Mouse (Mus musculus) cerebellum, postnatal 10 days (tissue): ENCODE measurements around the gene Gm49776.
"Not testable (repeated sequence)": the region's sequence is repeated elsewhere in the genome, so short reads cannot be mapped to it uniquely, and the experiment has no call there.

ENCODE experiments used
- DNase-seq, 2 experiments: peaks; one replicate each; pipeline ENCODE4 v3.0.0; 2021; ENCODE audit warnings: mixed read lengths in 2 of 2

Gene Gm49776

DNA sequence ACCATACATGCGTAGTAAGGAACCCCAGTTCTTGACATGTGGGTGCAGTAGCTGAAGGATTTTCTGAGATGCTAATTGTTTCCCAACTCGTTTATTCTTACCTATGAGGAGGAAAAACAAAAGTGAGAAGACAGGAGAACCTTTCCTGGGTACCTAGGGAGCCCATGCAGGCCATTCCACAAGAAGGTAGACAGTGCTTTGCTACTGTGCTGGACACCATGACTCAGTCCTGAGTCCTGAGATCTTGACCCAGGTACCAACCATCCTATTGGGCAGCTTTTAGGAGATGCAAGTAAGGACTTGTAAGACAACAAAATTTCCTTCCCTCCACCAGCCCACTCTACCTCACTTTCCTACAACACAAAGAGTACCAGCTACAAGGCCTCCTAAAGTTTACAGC is at the start of gene Gm49776:
TSS of gene Gm49776 (minus strand) at position 101 of the 400 bp plus-strand sequence.
- no peak for DNase-seq

- not testable (repeated sequence) for DNase-seq
These were observed 31.5 kb upstream of the Gm49776 start for GRCm38 (mm10) chr16:18289614-18290013.

DNA sequence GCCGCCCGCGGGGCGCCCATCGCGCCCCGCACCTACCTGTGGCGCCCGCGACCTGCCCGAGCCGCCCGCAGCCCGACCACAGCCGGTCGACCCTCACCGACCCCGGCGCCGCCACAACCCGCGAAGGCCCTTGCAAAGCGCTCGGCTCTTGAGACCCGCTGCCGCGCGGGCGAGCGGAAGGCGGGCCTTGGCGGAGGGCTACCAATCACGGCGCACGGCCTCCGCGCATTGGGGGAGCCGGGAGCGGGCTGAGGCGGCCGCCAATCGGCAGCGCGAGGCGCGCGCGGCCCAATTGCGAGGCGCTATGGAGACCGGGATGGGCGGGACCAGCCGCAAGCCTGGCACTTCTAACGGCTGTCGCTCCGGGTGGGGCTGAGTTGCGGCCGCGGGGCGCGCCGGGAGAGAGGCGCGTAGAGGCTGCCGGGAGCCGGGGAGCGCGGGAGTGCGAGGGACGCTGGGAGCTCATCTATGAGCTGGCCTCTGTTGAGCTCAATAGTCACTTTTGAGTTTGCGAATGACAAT is 31.0 kb upstream of the Gm49776 start, which contains the start of gene Dgcr8:
TSS of gene Dgcr8 (minus strand) at position 180 of the 522 bp plus-strand sequence.
- peak; percentile 98 to 99 for DNase-seq

DNA sequence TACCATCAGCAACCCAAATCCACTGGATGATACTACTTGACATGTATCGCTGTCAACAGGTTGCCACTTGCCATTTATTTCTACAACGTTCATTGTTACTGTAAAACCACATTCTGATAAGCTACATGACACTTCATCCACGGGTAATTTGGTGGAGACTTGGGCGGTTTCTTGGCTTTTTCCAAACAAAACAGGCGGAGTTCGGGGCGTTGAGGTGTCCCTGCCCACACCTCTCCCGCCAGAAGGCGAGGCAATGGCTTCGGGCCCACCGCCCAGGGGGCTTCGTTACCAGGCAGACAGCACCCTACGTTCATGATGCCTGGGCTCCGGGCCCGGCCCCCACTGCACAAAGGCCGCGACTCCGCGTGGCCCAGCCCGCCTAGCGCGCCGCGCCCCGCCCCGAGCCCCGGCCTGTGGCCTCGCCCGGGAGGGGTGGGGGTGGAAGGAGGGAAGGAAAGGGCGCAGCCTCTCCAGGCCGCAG is 30.5 kb upstream of the Gm49776 start:
- DNase-seq: peak; percentile 81 to 82

DNA sequence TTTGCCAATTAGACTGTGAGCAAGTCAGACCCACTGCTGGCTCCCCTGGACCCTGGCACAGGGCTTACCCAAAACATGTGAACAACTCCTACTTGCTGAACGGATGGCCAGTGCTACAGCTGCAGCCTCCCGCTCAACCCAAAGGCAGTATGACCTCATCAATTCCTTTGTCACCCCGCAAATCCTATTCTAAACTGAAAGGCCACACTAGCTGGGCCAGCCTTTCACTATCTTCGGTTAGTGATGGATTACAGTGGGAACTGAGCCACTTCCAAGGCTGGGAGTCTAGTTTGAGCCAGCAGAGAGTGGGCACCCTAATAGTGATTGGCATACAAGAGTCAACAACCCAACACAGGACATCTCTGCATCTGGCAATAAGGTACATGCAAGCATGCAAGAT is 30.0 kb upstream of the Gm49776 start:
- peak; percentile 21 to 22 for DNase-seq

GRCm38 (mm10) chr16:18275166-18275565 is 17.0 kb upstream of the Gm49776 start:
- no peak for DNase-seq

- DNase-seq: peak; percentile 25 to 52
These were observed 10.1 kb upstream of the Gm49776 start for GRCm38 (mm10) chr16:18268182-18268581.

GRCm38 (mm10) chr16:18265024-18265423 is 6.9 kb upstream of the Gm49776 start:
- no peak for DNase-seq

DNA sequence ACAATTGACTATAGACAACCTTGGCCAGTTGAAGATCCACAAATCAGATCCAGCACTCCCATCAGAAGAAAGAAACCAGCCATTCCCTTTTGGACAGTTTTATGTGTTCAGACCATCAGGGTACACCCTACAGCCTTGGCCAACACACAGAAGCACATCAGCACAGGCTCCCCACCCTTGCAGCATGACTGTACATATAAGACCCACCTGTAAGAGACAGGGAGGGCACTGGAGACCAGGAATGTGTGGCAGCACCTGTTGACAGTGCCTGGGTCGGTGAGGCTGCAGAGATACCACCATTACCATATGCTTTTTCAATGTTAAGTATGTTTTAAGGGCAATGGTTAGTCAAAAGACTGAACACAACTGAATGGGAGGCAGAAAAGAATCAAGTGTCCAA is 4.3 kb downstream of the Gm49776 start:
- DNase-seq: no peak

DNA sequence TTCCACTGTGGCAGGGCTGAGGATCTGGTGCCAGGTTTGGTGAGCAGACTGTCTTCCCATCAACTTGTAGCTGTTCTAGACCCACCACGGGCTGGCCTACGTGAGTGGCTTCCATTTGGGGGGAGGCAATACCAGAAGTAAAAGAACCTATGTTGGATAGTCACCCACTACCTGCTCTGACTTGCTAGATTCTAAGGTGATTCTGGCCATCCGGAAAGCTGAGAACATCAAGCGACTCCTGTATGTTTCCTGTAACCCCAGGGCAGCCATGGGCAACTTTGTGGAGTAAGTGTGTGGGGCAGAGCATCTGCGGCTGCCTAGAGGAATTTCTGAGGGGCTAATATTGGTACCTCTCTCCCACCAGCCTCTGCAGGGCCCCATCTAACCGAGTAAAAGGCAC is 5.4 kb downstream of the Gm49776 start:
- DNase-seq: no peak

- DNase-seq: no peak
These were observed 7.0 kb downstream of the Gm49776 start for GRCm38 (mm10) chr16:18250828-18251790.

- no peak for DNase-seq
These were observed 7.9 kb downstream of the Gm49776 start for GRCm38 (mm10) chr16:18250231-18250630.

- DNase-seq: peak; percentile 66 to 67
These were observed 8.7 kb downstream of the Gm49776 start for GRCm38 (mm10) chr16:18249364-18249967.

DNA sequence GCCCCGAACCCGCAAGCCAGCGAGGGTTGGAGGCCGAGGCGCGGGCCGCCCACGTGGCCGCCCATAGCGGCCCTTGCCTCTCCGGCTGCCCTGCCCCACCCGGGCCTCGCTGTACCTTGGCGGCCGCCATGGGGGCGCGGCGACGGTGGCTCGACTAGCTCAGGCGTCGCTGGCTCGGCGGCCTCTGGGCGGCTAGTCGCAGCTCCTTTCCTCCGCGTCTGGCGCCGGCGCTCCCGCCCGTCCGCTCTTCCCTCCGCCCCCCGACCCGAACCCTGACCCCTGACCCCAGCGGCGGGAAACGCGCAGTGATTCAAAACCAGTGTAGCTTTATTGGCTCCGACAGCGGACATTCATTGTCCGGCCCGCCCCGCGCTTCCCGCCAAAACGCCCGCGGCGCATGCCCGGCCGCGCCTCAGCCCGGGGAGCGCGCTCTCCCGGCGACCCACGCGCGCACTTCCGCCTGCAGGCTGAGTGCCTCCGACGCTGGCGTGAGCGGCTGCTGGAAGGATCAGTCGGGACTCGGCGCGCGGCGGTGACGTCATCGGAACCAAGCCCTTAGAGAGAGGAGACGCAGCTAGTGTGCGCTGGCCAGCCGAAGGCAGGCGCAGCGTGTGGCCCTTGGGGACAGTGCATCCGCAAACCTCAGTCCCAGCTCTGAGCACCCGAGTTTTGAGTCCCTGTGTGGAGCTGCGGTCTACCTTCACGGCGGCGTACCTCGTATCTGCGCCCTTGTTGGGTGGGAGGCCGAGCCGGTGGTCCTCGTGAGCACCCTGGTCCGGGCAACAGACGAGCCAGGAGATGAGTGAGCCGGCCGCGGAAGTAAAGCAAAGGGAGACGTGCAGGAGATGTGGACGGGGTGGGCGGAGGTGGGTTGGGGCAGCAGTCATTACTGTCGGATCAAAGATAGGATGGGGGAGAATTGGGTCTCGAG is 9.4 kb downstream of the Gm49776 start, which contains the start of the genes Trmt2a and Ranbp1:
TSS of gene Trmt2a (plus strand) at position 247 of the 931 bp plus-strand sequence.
TSS of gene Ranbp1 (minus strand) at position 300 of the 931 bp plus-strand sequence.
- peak; percentile 99 for DNase-seq

- DNase-seq: peak in 1 of 2 experiments; percentile 53
These were observed 10.4 kb downstream of the Gm49776 start for GRCm38 (mm10) chr16:18247521-18248399.

DNA sequence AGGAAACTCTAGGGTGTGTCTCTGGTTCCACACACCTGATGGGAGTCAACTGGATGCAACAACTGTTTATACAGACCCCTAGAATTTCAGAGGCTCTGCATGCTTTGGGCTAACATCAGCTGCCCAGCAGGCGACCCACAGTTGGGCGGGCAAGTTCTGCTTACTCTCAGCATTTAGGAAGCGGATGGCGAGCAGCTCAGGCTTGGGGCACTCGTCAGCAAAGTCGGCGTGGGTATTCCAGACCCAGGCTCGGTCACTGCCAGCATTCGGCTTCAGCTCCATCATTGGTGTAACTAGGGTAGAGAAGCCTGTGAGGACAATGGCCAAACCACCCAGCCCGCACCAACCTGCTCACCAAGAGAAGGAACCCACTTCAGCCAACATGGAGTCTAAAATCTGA is 16.5 kb downstream of the Gm49776 start:
- DNase-seq: no peak

- no peak for DNase-seq
These were observed 21.2 kb downstream of the Gm49776 start for GRCm38 (mm10) chr16:18236676-18237501.

DNA sequence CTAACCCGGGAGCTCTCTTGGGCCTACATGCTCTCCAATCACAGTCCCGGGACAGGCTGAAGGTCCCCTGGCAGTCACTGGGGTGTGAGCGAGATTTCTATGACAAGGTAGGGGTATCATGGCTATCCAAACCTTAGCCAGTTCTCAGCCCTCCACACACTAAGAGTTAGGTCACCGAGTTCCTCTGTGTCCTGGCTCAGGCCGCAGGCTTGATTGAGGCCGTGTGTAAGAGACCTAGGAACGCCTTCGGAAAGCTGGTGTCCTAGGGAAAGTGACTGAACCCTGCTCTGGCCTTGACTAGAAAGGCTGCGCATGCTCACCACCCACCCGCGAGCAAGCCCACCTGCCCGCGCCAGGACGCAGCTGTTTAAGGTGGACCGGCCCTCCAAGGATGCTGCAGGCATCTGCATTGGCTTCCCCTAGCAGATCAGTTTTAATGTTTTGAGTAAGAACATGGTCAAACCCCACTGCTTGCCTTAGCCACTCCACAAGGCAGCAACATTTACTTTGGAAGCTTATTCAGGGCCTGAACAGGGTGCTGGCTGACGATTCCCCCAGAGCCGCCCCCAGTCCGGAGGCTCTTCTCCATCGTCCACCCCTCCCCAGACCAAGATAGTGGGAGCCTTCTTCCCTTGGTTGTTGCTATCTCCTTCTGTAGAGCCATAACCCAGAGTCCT is 22.6 kb downstream of the Gm49776 start:
- DNase-seq: peak; percentile 83 to 88

- DNase-seq: peak; percentile 86 to 92
These were observed 23.3 kb downstream of the Gm49776 start, which contains the start of gene Zdhhc8 for GRCm38 (mm10) chr16:18234671-18235388. TSS of gene Zdhhc8 (minus strand) at chr16:18235136.
